Mouse (Mus musculus) megakaryocyte, embryonic 14.5 days (primary cell): ENCODE data around the gene Antxrl.

Experiments
- FLI1 ChIP-seq: IDR thresholded peaks from 2 replicates; pipeline ENCODE4 v1.6.1; 2012; ENCODE audit warnings: low read length, inconsistent platforms, mixed read lengths
- GATA1 ChIP-seq: IDR thresholded peaks from 3 replicates; pipeline ENCODE4 v1.6.1; 2012; ENCODE audit warnings: mixed read lengths, low read length, inconsistent platforms, borderline replicate concordance

DNA sequence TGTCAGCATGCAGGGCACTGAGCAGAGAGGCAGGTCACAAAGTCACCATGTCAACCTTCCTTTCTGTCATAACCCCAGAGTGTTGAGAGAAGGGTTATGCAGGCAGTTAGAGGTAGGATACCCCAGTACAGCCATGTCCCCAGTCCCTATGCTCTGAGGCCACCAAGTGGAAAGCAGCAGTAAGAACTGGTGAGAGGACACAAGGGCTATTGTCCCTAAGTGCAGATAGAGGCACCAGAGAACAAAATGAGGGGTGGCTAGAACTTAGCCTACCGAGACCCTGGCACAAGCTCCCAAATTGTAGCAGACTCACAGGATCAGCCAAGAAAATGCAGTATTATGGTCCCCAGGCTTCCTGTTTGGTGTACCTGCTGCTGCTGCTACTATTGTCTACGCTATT lies 35.6 kb upstream of the Antxrl start:
- TF ChIP-seq GATA1 (no peak), FLI1 (no peak)
